Mouse (Mus musculus): ENCODE results near the gene Ttc38. TPM values are rescaled to one million over a fixed set of nuclear protein-coding genes. Genes with fewer than 3 reads are reported as not detected.

Gene Ttc38
- total RNA-seq (2015; ENCODE audit: low replicate concordance): 1.2 and 5.2 TPM in 2 replicates
- 1.6 and 2.0 TPM in 2 replicates for total RNA-seq (2017; ENCODE audit: low replicate concordance)

DNA sequence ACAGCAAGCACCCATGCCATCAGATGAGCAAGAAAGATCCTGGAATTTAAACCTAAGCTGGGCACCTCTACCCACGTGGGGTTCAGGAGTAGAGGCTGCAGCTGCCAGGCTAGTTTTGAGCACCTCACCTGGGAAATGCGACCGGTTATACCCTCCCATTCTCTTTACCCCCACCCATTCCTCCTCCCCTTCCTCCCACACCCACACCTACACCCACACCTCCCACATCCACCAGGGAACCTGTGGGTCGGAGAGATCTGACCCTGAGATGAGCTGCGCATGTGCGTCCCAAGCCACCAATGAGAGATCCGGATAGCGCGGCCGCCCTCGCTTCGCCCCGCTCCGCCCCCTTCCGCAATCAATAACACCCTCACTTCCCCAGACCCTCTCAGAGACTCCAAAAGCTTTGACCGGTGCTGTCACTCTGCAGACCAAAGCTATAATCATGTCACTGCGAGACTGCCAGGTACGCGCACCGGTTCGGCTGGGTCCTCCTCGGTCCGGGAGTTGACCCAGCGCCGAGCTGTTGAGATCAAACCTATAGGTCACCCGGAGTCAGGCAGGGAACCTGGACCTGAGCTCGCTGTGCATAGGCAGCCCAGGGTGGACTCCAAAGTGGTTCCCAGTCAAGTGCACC, at the start of gene Ttc38:
Gene Ttc38 (plus strand): TSS at position 353 of the 637 bp plus-strand sequence.
- peak; percentile 92 for ATAC-seq (replicated peaks; ENCODE audit: low FRiP score, poor library complexity, severe bottlenecking)

DNA sequence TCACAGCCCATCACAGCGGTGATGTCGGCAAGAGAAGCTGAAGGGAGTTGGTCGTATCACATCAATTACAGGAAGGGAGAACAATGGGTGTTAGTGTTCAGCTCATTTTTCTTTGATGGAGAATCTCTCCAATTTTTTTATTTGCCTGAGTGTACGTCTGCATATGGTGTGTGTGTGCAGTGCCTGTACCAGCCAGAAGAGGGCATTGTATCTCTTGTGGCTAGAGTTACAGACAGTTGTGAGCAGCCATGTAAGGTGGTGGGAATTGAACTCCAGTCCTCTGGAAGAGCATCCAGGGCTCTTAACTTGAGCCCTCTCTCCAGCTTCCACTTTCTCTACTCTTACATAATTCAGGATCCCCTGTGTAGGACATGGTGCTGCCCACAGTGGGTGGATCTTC, 49.0 kb upstream of the Ttc38 start:
- ATAC-seq (replicated peaks; ENCODE audit: low FRiP score, poor library complexity, severe bottlenecking): peak; percentile 55; the same call in 1 of the 2 replicates

DNA sequence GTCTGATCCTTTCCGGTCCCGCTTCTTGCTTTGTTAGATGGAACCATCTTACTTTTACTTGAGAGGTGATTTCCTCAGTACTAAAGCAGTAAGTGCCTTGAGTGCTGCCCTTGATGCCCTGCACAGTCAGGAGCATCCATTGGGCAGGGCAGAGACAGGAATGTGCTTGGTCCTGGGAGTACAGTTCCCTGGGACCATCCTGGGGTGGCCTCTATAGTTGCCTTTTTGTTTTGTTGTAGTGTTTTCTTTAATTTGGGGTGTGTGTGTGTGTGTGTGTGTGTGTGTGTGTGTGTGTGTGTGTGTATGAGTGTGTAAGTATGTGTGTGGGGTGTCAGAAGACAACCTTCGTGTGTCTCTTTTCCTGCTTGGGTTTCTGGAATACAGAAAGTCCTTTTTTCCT, 47.8 kb upstream of the Ttc38 start:
- ATAC-seq (replicated peaks; ENCODE audit: low FRiP score, poor library complexity, severe bottlenecking): no peak

DNA sequence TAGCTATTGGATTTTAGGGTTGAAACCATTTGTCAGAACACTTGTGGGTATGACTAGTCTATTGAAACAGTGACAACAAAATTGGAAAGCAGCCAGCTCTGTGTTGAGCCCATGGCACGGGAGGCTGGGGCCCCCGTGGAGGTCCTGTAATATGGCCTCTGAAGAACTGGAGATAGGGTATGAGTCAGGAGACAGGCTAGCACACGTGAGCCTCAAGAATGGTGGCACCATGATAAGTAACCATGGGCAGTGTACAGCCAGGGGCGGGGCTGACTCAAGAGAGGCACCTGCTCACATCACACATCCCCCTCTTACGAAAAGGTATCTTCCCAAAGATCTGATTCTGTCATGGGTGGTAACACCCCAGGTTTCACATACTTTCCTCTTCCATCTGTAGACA, 45.4 kb upstream of the Ttc38 start:
- ATAC-seq (replicated peaks; ENCODE audit: low FRiP score, poor library complexity, severe bottlenecking): no peak

DNA sequence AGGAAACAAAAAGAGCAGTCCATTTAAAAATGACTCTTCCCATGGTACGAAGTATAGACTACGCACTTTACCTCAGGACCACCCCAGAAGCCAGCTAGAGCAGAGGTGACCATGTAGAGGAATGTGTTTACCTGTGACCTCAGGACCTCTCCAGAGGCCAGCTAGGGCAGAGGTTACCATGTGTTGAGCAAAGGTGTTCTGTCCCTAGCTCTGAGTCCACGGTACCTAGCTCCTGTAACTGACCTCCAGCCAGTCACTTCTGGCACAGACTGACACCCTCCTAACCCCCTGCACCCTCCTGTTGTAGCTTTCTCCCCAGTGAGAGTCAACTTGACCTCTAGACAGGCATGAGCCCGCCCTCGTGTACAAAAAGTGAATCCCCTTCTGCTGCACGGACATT, 44.6 kb upstream of the Ttc38 start:
- no peak for ATAC-seq (replicated peaks; ENCODE audit: low FRiP score, poor library complexity, severe bottlenecking)

DNA sequence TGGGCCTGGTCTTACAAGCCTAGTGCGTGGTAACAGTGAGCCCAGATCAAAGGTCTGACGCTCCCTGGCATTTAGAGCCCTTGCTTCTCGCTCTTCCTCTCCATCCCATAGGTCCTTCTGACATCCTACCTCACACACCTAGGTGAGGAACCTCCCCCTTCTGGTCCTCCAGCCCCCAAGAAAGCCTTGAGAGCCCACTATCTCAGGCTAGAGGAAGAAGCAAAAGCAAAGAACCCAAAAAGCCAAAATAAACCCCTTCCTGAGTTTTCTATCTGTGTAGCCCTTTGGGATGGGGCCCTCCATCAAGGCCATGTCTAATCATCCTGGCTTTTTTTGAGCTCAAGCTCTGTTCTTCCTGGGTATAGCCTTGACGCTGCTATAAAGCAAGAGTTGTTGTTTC, 44.1 kb upstream of the Ttc38 start:
- ATAC-seq (replicated peaks; ENCODE audit: low FRiP score, poor library complexity, severe bottlenecking): no peak

DNA sequence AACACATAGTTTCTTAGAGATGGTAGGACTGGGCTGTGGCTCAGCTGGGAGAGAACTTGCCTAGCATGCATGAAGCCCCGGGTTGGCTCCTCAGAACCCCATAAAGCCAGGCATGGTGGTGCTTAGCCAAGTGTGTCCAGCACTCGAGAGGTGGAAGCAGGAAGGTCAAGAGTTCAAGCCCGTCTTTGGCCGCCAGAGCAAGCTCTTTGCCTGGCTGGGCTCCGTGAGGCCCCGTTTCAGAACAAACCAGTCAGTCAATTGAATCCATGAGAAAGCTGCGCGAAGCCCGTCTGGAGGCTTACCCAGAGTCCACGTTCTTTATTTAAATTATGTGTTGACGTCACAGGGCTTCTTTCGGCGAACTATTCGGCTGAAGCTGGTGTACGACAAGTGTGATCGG, 43.5 kb upstream of the Ttc38 start:
- ATAC-seq (replicated peaks; ENCODE audit: low FRiP score, poor library complexity, severe bottlenecking): no peak

DNA sequence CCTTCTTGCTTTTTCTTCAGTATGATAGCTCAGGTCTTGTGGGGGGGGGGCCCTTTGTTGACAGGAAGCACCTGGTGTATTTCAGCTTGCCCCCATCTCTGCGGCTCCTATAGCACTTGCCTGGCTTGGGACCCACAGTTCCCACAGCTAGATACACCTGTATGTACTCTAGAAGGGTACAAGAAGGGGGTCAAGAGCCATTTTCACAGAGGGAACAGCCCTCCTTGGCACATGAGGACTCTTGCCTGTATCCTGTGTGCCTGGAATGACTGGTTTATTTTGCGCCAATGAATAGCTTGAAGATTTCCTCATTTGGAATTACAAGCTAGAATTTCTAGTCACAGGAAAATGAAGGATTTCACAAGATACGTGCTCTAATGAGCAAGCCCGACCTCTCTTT, 40.7 kb upstream of the Ttc38 start:
- no peak for ATAC-seq (replicated peaks; ENCODE audit: low FRiP score, poor library complexity, severe bottlenecking)

DNA sequence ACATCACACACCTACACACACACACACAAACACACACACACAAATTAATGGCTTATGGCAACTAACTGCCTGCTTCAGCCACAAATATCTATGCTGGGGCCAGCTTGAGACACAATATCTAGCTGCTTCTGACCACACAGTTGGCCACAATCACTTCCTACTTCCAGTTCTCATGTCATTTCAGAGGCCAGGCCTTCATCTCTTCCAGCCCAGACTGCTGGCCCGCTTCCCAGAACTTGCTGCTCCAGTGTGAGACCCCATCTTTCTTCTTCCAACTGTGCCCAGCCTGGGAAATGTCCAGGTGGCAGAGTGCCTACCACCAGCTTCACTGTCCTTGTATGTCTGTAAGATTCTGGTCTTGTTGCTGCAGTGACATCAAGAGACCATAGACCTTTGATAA, 39.3 kb upstream of the Ttc38 start:
- ATAC-seq (replicated peaks; ENCODE audit: low FRiP score, poor library complexity, severe bottlenecking): no peak

DNA sequence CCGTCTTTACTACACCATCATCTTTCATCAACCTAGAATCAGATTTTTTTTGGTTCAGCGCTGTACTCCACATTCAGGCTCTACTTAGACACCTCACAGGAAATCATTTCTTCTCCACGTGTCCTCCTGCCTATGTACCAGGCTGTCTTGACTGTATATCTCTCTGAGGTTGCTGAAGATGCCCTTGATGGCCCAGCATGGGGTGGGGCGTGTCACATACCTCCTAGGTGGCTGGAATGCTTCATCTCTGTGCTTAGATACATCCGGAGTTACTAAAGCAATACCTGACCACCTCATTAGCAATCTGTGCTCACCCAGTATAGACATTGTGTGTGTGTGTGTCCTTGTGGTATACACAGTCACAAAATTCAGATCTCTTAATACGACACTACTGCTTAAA, 36.6 kb upstream of the Ttc38 start:
- ATAC-seq (replicated peaks; ENCODE audit: low FRiP score, poor library complexity, severe bottlenecking): no peak

DNA sequence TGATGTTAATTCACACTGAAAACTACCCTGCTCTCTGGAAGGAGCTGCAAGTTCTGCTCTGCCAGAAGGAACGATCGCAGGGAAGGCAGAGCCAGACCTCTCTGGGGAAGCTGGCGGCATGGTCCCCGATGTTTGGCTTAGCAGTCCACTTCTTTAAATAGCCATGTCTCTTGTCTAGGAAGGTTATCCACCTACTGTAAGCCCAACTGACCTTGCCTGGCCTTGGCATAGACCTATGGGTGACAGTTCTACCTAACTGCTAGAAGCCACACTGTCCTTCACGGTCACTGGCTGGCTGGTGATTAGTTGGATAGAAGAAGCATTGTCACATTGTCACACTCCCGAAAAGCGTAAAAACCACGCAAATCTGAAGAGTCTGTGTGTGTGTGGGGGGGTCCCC, 33.4 kb upstream of the Ttc38 start:
- no peak for ATAC-seq (replicated peaks; ENCODE audit: low FRiP score, poor library complexity, severe bottlenecking)

DNA sequence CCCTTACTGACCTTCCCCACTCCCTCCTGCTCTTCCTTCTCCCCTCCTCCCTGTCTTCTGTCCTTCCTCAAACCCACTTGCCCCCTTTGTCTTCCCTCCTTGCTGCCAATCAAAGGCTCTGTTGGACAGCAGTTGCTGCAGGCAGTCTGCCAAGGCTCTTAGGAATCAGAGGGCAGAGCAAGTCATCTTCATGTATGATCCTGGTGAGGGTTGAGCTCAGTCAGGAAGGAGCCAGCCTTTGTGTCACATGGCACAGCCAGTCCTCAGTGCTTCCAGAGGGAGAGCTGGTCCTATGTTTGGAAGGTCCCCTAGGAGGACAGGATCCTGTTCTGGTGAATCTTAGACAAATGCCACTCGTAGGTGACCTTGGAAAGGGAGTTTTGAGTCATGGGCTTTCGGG, 29.2 kb upstream of the Ttc38 start:
- no peak for ATAC-seq (replicated peaks; ENCODE audit: low FRiP score, poor library complexity, severe bottlenecking)

DNA sequence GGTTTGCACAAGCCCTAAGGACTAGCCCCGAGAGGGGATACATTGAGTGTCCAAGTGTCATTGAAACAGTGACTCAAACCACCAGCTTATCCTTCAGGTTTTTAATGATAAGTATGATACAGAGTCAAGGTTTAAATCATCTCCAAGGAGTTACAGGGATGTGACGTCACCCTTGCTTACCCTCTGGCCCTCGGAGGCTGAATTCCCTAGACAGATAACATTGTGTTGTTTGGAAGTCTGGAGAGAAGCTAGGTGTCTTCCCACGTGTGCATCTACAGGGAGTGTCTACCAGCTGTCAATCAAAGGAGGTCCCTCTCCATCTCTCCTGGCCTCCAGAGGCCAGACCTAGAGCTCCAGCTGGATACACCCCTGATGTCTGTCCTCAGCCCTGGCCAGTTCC, 25.2 kb upstream of the Ttc38 start:
- ATAC-seq (replicated peaks; ENCODE audit: low FRiP score, poor library complexity, severe bottlenecking): no peak

DNA sequence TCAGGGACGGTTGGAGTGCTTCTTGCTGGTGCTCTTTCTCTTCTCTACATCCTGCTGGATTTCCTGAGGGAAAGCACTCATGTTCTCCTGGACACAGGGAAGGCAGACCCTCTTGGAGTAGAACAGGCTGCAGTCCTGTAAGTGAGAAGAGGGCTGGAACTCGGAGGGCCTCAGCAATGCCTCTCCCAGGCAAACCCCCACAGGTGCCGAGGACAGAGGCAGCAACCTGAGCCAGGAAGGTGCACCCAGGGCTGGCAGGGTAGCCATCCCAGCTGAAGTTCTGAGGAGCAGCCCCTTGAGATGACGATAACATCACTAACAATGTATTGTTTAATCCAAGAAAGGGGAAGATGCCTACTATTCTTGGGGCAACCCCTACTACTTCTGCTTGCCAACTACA, 24.7 kb upstream of the Ttc38 start:
- no peak for ATAC-seq (replicated peaks; ENCODE audit: low FRiP score, poor library complexity, severe bottlenecking)

DNA sequence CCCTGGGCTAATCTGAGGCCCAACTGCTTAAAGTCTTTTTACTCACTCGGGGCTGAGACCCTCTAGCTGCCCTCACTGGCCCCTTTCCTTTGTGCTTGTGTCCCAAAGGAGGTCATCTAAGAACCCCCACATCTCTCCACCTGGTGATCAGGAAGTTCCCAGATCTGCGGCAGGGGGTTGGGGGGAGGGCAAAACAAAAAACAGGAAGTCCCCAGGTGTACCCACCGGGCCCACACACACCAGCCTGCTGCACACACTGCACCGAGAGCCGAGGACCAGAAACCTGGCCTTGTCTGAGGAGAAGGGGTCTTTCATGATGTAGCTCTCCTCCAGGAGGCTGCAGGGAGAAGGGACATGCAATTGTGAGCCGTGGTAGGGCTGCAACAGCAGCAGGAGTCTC, 24.1 kb upstream of the Ttc38 start:
- ATAC-seq (replicated peaks; ENCODE audit: low FRiP score, poor library complexity, severe bottlenecking): no peak

DNA sequence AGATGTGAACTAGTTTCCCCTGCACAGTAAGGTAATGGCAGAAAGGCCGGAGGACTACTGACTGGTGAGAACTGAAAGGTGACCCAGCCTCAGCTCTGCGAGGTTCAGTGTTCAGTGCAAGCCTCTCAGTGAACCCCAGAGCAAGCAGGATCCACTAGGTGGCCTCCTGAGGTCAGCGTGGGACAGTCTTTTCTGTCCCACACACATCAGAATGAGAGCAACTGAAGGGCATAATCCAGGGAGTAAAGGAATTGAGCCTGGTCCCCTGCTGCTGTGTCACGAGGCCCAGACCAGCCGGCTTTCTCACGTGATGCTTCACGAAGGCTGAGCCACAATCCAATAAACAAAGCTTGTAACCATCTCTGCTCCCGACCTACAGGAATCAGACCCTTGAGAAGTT, 23.7 kb upstream of the Ttc38 start:
- no peak for ATAC-seq (replicated peaks; ENCODE audit: low FRiP score, poor library complexity, severe bottlenecking)

DNA sequence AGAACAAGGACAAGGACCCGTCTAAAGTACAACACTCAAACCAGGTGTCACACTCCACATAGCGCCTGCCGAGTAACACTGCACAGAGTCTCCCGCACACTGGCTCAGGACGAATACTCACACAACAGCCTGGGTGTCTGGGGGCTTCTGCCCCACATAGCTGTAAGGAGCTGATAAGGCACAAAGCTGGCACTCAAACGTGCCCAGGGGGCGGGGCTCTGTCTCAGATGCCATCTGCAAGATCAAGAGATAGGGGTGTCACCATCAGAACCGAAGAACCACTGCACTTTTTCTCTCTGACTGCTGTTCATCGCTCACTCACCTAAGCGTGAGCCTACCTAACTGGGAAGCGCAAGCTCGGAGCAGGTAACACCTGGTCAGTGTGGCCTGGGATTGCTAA, 23.0 kb upstream of the Ttc38 start:
- ATAC-seq (replicated peaks; ENCODE audit: low FRiP score, poor library complexity, severe bottlenecking): no peak

DNA sequence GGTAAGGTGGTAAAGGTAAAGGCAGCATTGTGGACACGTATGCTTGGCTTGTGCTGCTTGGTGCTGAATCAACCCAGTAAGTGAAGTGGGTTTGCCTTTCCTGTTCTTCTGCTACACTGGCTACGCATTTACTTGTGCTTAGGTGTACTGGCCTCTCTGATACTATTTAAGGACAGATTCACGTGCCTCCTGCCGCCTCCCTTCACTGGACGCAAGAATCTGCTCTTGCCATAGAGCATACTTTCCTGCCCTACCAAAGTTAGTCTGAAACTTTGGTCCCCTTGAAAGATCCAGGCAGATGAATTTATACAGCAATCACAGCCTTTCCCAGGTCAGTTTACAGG, 21.7 kb upstream of the Ttc38 start:
- ATAC-seq (replicated peaks; ENCODE audit: low FRiP score, poor library complexity, severe bottlenecking): no peak

DNA sequence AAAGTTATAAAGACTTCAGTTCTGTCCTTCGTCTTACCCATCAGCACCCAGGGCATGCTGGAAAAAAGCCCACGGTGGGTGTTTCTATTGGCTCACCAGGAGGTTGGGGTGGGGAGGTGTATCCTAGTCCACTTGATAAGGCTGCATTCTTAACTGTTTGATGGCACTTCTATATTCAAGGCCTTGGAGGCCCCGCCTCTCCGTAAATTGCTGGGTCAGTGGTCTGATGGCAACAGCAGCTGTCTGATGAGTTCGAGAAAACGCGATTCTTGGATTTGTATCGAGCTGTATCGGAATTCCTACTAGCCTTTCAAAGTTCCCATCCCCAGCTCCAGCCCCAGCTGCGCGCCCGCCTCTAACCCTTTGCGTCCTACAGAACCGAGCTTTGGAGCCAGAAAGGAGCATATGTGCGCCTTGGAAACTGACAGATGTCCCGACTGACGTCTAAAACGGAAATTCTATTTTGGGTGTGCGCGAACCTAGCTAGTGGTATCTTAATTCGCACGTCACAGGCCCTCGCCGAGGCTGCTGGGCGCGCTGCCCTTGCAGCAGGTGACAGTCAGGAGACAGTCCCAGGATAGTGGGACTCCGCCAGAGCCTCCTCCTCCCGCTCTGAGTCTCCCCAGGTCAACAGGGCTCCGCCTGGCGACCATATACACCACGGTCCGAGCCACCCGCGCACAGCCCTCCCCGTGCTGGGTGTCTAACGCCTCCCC, 21.1 kb upstream of the Ttc38 start:
- ATAC-seq (replicated peaks; ENCODE audit: low FRiP score, poor library complexity, severe bottlenecking): peak; percentile 77

DNA sequence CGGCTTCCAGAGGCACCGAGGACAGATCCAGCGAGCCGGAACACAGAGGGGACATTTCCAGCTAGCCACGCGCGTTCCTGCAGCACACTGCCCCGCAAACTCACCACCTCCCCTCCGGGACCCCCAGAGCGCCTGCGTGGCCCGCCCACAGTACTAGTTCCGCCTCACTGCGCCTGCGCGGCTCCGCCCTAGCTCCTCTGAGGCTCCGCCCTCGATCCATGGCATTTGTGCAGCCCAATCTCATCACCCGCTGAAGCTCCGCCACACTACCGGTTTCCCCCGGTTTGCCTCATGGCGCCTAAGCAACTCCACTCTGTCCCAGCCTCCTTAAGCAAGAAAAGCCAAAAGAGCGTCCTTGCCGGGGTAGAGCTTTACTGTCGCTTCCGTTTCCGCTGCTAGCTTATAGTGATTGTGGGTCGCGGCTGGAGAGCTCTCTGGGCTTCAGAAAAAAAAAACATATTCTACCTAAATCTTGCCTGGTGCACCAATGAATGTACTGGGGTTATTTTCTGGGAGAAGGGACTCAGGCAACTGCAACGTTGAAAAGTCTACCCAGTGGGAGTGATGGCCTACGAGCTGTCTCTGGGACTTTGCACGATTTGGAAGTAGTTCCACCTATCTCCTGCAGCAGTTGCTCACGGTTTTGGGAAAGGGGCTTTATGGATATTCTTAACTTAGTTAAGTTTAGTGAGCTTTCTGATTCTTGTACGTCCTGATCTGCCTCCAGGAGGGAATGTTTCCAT, 20.4 kb upstream of the Ttc38 start, which contains the start of gene Cdpf1:
Gene Cdpf1 (minus strand): TSS at position 163 of the 743 bp plus-strand sequence.
- peak; percentile 95 for ATAC-seq (replicated peaks; ENCODE audit: low FRiP score, poor library complexity, severe bottlenecking)

DNA sequence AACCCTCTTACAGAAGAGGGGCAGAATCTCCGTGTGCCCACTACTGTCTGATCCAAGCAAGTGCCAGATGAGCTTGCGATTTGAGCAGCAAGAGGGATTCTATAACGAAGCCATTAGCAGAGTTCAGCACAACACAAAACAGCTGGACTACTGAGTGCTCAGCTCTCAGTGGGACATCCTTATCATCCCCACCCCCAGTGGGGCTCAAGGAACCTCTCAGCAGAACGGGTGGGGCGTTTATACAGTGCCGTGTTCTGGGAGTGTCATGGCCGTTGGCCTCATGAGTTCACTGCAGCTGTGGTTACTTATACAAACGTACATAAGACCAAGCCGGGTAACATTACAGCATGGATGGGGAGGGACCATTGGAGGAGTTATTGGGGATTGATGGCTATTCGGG, 18.7 kb upstream of the Ttc38 start:
- ATAC-seq (replicated peaks; ENCODE audit: low FRiP score, poor library complexity, severe bottlenecking): no peak

Data from erythroblast, adult 5-6 weeks (primary cell).